Mouse (Mus musculus) embryo, embryonic 10.5 days (tissue): ENCODE results near the gene Cacul1.

ENCODE experiments used
- DNase-seq: peaks from one replicate; pipeline ENCODE4 v3.0.0-alpha.2; 2015; ENCODE audit warnings: low spot score

The Cacul1 gene

GRCm38 (mm10) chr19:60530171-60530570, 50.7 kb downstream of the Cacul1 start:
- no peak for DNase-seq

- no peak for DNase-seq
Measured at GRCm38 (mm10) chr19:60529302-60529701, 51.5 kb downstream of the Cacul1 start.

GRCm38 (mm10) chr19:60528602-60529001, 52.2 kb downstream of the Cacul1 start:
- DNase-seq = no peak

- DNase-seq = no peak
Measured at GRCm38 (mm10) chr19:60526876-60527275, 53.9 kb downstream of the Cacul1 start.

- DNase-seq = no peak
Measured at GRCm38 (mm10) chr19:60525086-60525485, 55.7 kb downstream of the Cacul1 start.

- DNase-seq = no peak
Measured at GRCm38 (mm10) chr19:60524678-60525077, 56.1 kb downstream of the Cacul1 start.

GRCm38 (mm10) chr19:60520131-60520530, 60.7 kb downstream of the Cacul1 start:
- DNase-seq = no peak

- no peak for DNase-seq
Measured at GRCm38 (mm10) chr19:60515064-60515463, 65.8 kb downstream of the Cacul1 start.

GRCm38 (mm10) chr19:60513431-60513830, 67.4 kb downstream of the Cacul1 start:
- DNase-seq = no peak

- DNase-seq = no peak
Measured at GRCm38 (mm10) chr19:60500209-60500608, 80.6 kb downstream of the Cacul1 start.

GRCm38 (mm10) chr19:60497171-60497570, 83.7 kb downstream of the Cacul1 start:
- no peak for DNase-seq

- no peak for DNase-seq
Measured at GRCm38 (mm10) chr19:60495772-60496171, 85.1 kb downstream of the Cacul1 start.

- no peak for DNase-seq
Measured at GRCm38 (mm10) chr19:60489566-60489965, 91.3 kb downstream of the Cacul1 start.

- no peak for DNase-seq
Measured at GRCm38 (mm10) chr19:60485261-60485660, 95.6 kb downstream of the Cacul1 start.

GRCm38 (mm10) chr19:60478859-60479258, 102.0 kb downstream of the Cacul1 start:
- no peak for DNase-seq

- DNase-seq = no peak
Measured at GRCm38 (mm10) chr19:60477788-60478187, 103.0 kb downstream of the Cacul1 start.
